In genomic region chr5:151218689-151219115, GRCm38 (mm10) we compare ENCODE assay signal across 9 mouse cellular contexts. TPM values are rescaled to one million over a fixed set of nuclear protein-coding genes. Genes with fewer than 3 reads are reported as not detected.
DNase-seq lines count a peak whose midpoint lies in the region; ATAC-seq lines count a peak whose summit lies in the region.
"Had no signal": no experiment of that assay in that cellular context is flagged by ENCODE, and none has a peak within 500 bp of the region (broad histone marks: within the 10 kb centered on the region; RNA-seq: fewer than 3 reads in every experiment).

No protein-coding gene starts in this region.

- intact Hi-C loops in left cerebral cortex, postnatal 36 days (cut with DNase I) = no loop called here

- no peak overlapping the region for H3K4me2 ChIP-seq in limb, embryonic 12.5 days
- no peak overlapping the region for H3K4me2 ChIP-seq in forebrain, embryonic 13.5 days

- no peak overlapping the region for H3K4me3 ChIP-seq in limb, embryonic 12.5 days (replicated peaks)
- no peak overlapping the region for H3K4me3 ChIP-seq in limb, embryonic 10.5 days
- no peak overlapping the region for H3K4me3 ChIP-seq in forebrain, embryonic 13.5 days

- DNase-seq in limb, embryonic 10.5 days (ENCODE audit: low spot score) = no peak
- peak; percentile 31 for DNase-seq in kidney, postnatal 10 days
- DNase-seq in retina, embryonic 14.5 days (ENCODE audit: low spot score) = peak; percentile 11
- no peak for DNase-seq in left cerebral cortex, postnatal 36 days (ENCODE audit: low spot score in 2 of 2)
- DNase-seq in thymus, postnatal 14 days = no peak
- no peak for DNase-seq in left cerebral cortex, adult 8-10 months (ENCODE audit: low spot score in 2 of 2)
- DNase-seq: heart, postnatal 14 days had no signal

- WGBS in limb, embryonic 12.5 days = 73% methylated on average over 6 of the region's 6 CpGs
- 72% methylated on average over 6 of the region's 6 CpGs for WGBS in limb, embryonic 10.5 days
- 13% methylated on average over 6 of the region's 6 CpGs for WGBS in forebrain, embryonic 13.5 days

- no peak for ATAC-seq in limb, embryonic 12.5 days (ENCODE audit: insufficient number of reproducible peaks, insufficient read depth, low FRiP score, low TSS enrichment, low read depth)
- ATAC-seq in forebrain, embryonic 13.5 days = peak; percentile 57; the same call in 1 of the 2 replicates

- H3K27me3 ChIP-seq in limb, embryonic 12.5 days = no peaks in the 10 kb centered on the region
- H3K27me3 ChIP-seq in limb, embryonic 10.5 days (ENCODE audit: low read depth, poor library complexity, severe bottlenecking) = no peaks in the 10 kb centered on the region
- no peaks in the 10 kb centered on the region for H3K27me3 ChIP-seq in forebrain, embryonic 13.5 days

- H3K4me1 ChIP-seq in limb, embryonic 12.5 days (replicated peaks) = peaks cover 23% of the 10 kb centered on the region
- H3K4me1 ChIP-seq in limb, embryonic 10.5 days = peaks cover 23% of the 10 kb centered on the region
- peaks cover 4% of the 10 kb centered on the region; the same call in 1 of the 2 replicates for H3K4me1 ChIP-seq in forebrain, embryonic 13.5 days

- no peak overlapping the region for H3K9ac ChIP-seq in limb, embryonic 12.5 days (replicated peaks)
- H3K9ac ChIP-seq in forebrain, embryonic 13.5 days = no peak overlapping the region

- peak overlapping the region; percentile 41; the same call in 1 of the 2 replicates for H3K27ac ChIP-seq in limb, embryonic 12.5 days
- no peak overlapping the region for H3K27ac ChIP-seq in limb, embryonic 10.5 days
- no peak overlapping the region for H3K27ac ChIP-seq in forebrain, embryonic 13.5 days

- H3K36me3 ChIP-seq in limb, embryonic 12.5 days = no peaks in the 10 kb centered on the region
- no peaks in the 10 kb centered on the region for H3K36me3 ChIP-seq in limb, embryonic 10.5 days
- no peaks in the 10 kb centered on the region for H3K36me3 ChIP-seq in forebrain, embryonic 13.5 days (ENCODE audit: poor library complexity, severe bottlenecking)

- H3K9me3 ChIP-seq in limb, embryonic 12.5 days = no peaks in the 10 kb centered on the region
- H3K9me3 ChIP-seq in limb, embryonic 10.5 days (replicated peaks) = no peaks in the 10 kb centered on the region
- no peaks in the 10 kb centered on the region for H3K9me3 ChIP-seq in forebrain, embryonic 13.5 days (replicated peaks)

RNA-seq across cellular contexts. Expression of gene Stard13, which starts 14.9 kb away (rescaled TPM):
- 7.1 and 7.9 TPM in 2 replicates for polyA plus RNA-seq in limb, embryonic 12.5 days (2016; fragmentation: Nextera tagmentation; extraction: Ambion mirVana)
- polyA plus RNA-seq in limb, embryonic 10.5 days (2016; fragmentation: Nextera tagmentation; extraction: Ambion mirVana) = 1.8 and 3.4 TPM in 2 replicates
- polyA plus RNA-seq in forebrain, embryonic 13.5 days (2015; fragmentation: Nextera tagmentation; extraction: Ambion mirVana) = 2.4 and 4.2 TPM in 2 replicates
- total RNA-seq in left cerebral cortex, postnatal 36 days (2021) = 10 to 100 TPM; 10.1 to 11.1 TPM
- total RNA-seq in left cerebral cortex, adult 8-10 months (2022) = 10 to 100 TPM; 13.0 to 17.2 (median 14.3) TPM

Comparison
In these comparisons a context has a peak if more than half of its experiments do, and no peak if none do; other contexts are left out.
1. DNase-seq: peak in kidney, postnatal 10 days (single experiment) and retina, embryonic 14.5 days (single experiment); none in limb, embryonic 10.5 days (single experiment), left cerebral cortex, postnatal 36 days (0 of 2), thymus, postnatal 14 days (single experiment) and left cerebral cortex, adult 8-10 months (0 of 2).